Mouse (Mus musculus) T-helper 17 cell (primary cell): ENCODE results near the gene Gm21953.
"Not testable (repeated sequence)": the region's sequence is repeated elsewhere in the genome, so short reads cannot be mapped to it uniquely, and the experiment has no call there.

ENCODE experiments used
- in situ Hi-C, 2 experiments: fragments of 300-600 bp; cut with MboI, MseI; formaldehyde crosslinking; loops; 1 replicate in 1 of 2; 2 replicates in 1 of 2; pipeline ENCODE4 v1.15.1; 2025; ENCODE audit warnings: high pct_unique_total_duplicates in 2 of 2

The Gm21953 gene

GRCm38 (mm10) chr4:42293967-42294366 lies at the start of gene Gm21953:
Gene Gm21953 (plus strand): TSS chr4:42294267.
- in situ Hi-C loops = not testable (repeated sequence)

DNA sequence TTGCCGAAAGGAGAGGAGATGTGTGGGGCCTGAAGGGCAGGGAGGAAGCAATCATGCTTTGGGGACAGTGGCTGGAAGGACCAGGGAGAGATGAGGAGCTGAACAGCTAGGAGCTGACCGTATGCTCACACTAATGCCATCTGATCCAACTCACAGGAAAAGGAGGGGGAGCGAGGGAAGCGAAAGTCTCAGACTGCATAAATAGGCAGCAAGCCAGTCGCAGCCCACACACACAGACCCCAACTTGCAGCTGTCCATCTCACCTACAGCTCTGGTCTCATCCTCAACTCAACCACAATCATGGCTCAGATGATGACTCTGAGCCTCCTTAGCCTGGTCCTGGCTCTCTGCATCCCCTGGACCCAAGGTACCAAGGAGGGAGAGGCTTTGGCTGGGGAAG lies 38.6 kb upstream of the Gm21953 start, which contains the start of gene Ccl21b:
Ccl21b (plus strand) TSS at position 301 of the 400 bp plus-strand sequence.
- in situ Hi-C loops = loop anchor here in 1 of 2 experiments (25.0 kb wide), 1 partner anchor 493 kb away; the partner anchor contains the start of genes Ccl27a, Galt and Sigmar1

- in situ Hi-C loops = loop anchor here in 1 of 2 experiments (25.0 kb wide), 1 partner anchor 1294 kb away; no protein-coding TSS in a partner anchor
Observed at GRCm38 (mm10) chr4:42318034-42318433, 24.0 kb downstream of the Gm21953 start, which contains the start of gene Fam205a3. Gene Fam205a3 (plus strand): TSS chr4:42318334.
